31 mouse cellular contexts compared by ENCODE assay signal in the genomic region with DNA sequence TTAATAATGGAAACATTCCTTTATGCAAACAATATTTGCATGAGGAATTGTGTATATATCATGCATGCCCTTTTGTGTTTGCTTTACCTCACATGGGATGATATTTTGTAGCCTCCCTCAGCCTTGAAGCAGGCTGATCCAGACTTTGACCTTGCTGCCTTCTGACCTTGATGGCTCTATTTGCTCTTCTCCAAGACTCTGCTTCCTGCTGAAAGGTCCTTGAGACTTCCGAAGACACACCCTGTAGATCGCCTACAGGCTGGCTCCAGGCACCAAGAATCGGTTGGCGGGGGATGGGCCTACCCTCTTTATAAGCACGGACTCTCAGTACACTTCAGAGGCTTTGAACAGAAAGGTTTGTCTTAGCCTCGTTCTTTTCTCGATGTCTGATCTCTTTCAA. TPM values are rescaled to one million over a fixed set of nuclear protein-coding genes. Genes with fewer than 3 reads are reported as not detected.
"Had no signal": no experiment of that assay in that cellular context is flagged by ENCODE, and none has a peak within 500 bp of the region (broad histone marks: within the 10 kb centered on the region; RNA-seq: fewer than 3 reads in every experiment).

No protein-coding gene starts in this region.

RNA-seq across cellular contexts. Expression of a gene that starts 9.0 kb away (rescaled TPM):
- total RNA-seq: gastrocnemius, adult 2 months; gastrocnemius, postnatal 10 days; gastrocnemius, postnatal 25 days; gastrocnemius, postnatal 4 days; granulocyte monocyte progenitor cell, adult 5-6 weeks; heart, adult 2 months; heart, postnatal 14 days; heart, postnatal 36 days; hindbrain, postnatal 0 days; layer of hippocampus, adult 2 months; layer of hippocampus, postnatal 10 days; layer of hippocampus, postnatal 25 days; left cerebral cortex, adult 2 months; left cerebral cortex, postnatal 14 days; left cerebral cortex, postnatal 36 days had no signal
- polyA plus RNA-seq: heart, adult 2 months; heart, embryonic 11.5 days; heart, embryonic 13.5 days; heart, embryonic 15.5 days; heart, postnatal 0 days; hindbrain, embryonic 11.5 days; hindbrain, embryonic 13.5 days; hindbrain, embryonic 15.5 days; hindbrain, postnatal 0 days; intestine, embryonic 14.5 days; intestine, postnatal 0 days; kidney, embryonic 14.5 days; kidney, embryonic 16.5 days; limb, embryonic 10.5 days; limb, embryonic 12.5 days; limb, embryonic 14.5 days; liver, embryonic 11.5 days; liver, embryonic 13.5 days had no signal
